Mouse (Mus musculus) midbrain, embryonic 15.5 days (tissue): ENCODE data around the gene Surf6. TPM values are rescaled to one million over a fixed set of nuclear protein-coding genes. Genes with fewer than 3 reads are reported as not detected.

ENCODE experiments used
- ATAC-seq: fragments of 200-750 bp; cut with Nextera tagmentation; replicated peaks from 2 replicates; pipeline ENCODE4 v1.8.0; 2017; ENCODE audit warnings: moderate TSS enrichment
- H3K27ac ChIP-seq: fragments of 300-500 bp; sonication (generic); 2 replicates; pipeline ENCODE4 v1.5.1; 2015; ENCODE audit warnings: mild to moderate bottlenecking, inconsistent platforms
- H3K27me3 ChIP-seq: fragments of 300-500 bp; sonication (generic); replicated peaks from 2 replicates; pipeline ENCODE4 v1.6.1; 2015; ENCODE audit warnings: inconsistent platforms
- H3K36me3 ChIP-seq: fragments of 300-500 bp; sonication (generic); replicated peaks from 2 replicates; pipeline ENCODE4 v1.6.1; 2015; ENCODE audit warnings: inconsistent platforms
- H3K4me1 ChIP-seq: fragments of 300-500 bp; sonication (generic); 2 replicates; pipeline ENCODE4 v1.6.1; 2015; ENCODE audit warnings: inconsistent platforms
- H3K4me2 ChIP-seq: fragments of 300-500 bp; sonication (generic); 2 replicates; pipeline ENCODE4 v1.6.1; 2015; ENCODE audit warnings: inconsistent platforms, mild to moderate bottlenecking, moderate library complexity
- H3K4me3 ChIP-seq: fragments of 300-500 bp; sonication (generic); 2 replicates; pipeline ENCODE4 v1.5.1; 2015; ENCODE audit warnings: mild to moderate bottlenecking, inconsistent platforms
- H3K9ac ChIP-seq: fragments of 300-500 bp; sonication (generic); 2 replicates; pipeline ENCODE4 v1.6.1; 2015; ENCODE audit warnings: mild to moderate bottlenecking, inconsistent platforms
- H3K9me3 ChIP-seq: fragments of 300-500 bp; sonication (generic); 2 replicates; pipeline ENCODE4 v1.6.1; 2016; ENCODE audit warnings: inconsistent platforms
- WGBS: fragments of 180-500 bp; shearing (Covaris S2); methylation state at CpG from one replicate; pipeline ENCODE4 v1.1.7; 2015; ENCODE audit warnings: mixed read lengths; 5-methylcytosine and 5-hydroxymethylcytosine counted together
- polyA plus RNA-seq: library from polyadenylated mRNA; unstranded; fragments of >200 nt; fragmentation: Nextera tagmentation; extraction: Ambion mirVana; gene quantifications from 2 replicates; pipeline ENCODE4 v1.2.1, GENCODE M21; 2015

Gene Surf6
- polyA plus RNA-seq, 1 experiment from 2014 or later, result 34.9 TPM

DNA sequence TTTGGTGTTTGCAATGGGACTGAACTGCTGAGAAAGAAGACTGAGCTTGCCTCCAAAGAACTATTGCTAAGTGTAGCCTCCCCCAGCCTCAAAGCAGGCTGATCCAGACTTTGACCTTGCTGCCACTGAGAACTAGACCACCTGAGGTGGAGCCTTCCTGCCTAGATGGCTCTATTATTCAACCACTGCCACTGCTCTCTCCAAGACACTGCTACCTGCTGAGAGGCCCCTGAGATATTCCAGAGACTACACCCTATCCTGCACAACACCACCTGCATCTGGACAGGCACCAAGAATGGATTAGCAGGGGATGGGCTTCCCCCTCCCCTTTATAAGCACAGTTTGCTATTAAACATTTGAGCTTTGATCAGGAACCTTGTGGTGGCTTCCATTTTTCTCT is 24.1 kb downstream of the Surf6 start:
- H3K27me3 ChIP-seq, result no peaks in the 10 kb centered on the region
- H3K9ac ChIP-seq, result no peak overlapping the region
- no peak overlapping the region for H3K27ac ChIP-seq
- H3K4me1 ChIP-seq, result no peaks in the 10 kb centered on the region
- H3K4me2 ChIP-seq, result no peak overlapping the region
- no peak overlapping the region for H3K4me3 ChIP-seq
- ATAC-seq, result no peak
- no peaks in the 10 kb centered on the region for H3K9me3 ChIP-seq
- H3K36me3 ChIP-seq, result no peaks in the 10 kb centered on the region

DNA sequence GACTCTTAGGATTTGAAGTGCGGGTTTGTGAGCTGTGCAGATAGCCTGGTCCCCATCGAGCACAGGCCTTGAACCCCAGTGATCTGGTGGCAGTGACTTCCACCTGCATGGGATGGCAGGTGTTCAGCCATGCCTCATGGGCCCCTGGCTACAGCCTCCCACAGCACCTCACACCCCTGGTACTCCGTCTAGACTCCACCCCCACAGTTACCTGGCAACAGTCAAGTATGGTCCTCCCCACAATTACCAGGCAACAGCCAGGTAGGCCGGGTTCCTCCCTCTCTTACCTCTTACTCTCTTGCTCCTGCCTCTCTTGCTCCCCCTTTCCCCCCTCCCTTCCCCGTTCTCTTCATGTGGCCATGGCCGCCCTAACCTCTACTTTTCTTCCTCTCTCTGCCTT is 32.0 kb downstream of the Surf6 start:
- H3K9ac ChIP-seq, result no peak overlapping the region
- no peak overlapping the region for H3K4me3 ChIP-seq
- no peak overlapping the region for H3K4me2 ChIP-seq
- H3K27me3 ChIP-seq, result no peaks in the 10 kb centered on the region
- H3K4me1 ChIP-seq, result no peaks in the 10 kb centered on the region
- ATAC-seq, result no peak
- no peaks in the 10 kb centered on the region for H3K9me3 ChIP-seq
- WGBS, result 62% methylated on average over 6 of the region's 6 CpGs
- H3K27ac ChIP-seq, result no peak overlapping the region
- H3K36me3 ChIP-seq, result no peaks in the 10 kb centered on the region

- Histone ChIP-seq H3K4me1 (no peaks in the 10 kb centered on the region), H3K27me3 (no peaks in the 10 kb centered on the region), H3K9me3 (no peaks in the 10 kb centered on the region), H3K36me3 (no peaks in the 10 kb centered on the region), H3K4me2 (no peak within 1 kb of the TSS), H3K4me3 (no peak within 1 kb of the TSS), H3K9ac (no peak within 1 kb of the TSS), H3K27ac (no peak within 1 kb of the TSS)
- WGBS, result 69% methylated on average over 3 of the region's 3 CpGs
- no peak for ATAC-seq
Measured at GRCm38 (mm10) chr2:26864879-26865278, 37.8 kb downstream of the Surf6 start, which contains the start of gene Abo. Gene Abo, minus strand, starts transcription at chr2:26864979.

- 72% methylated on average over 3 of the region's 3 CpGs for WGBS
- no peak overlapping the region for H3K27ac ChIP-seq
- H3K36me3 ChIP-seq, result no peaks in the 10 kb centered on the region
- no peak for ATAC-seq
- H3K4me2 ChIP-seq, result no peak overlapping the region
- H3K27me3 ChIP-seq, result no peaks in the 10 kb centered on the region
- H3K9ac ChIP-seq, result no peak overlapping the region
- no peaks in the 10 kb centered on the region for H3K4me1 ChIP-seq
- no peak overlapping the region for H3K4me3 ChIP-seq
- H3K9me3 ChIP-seq, result no peaks in the 10 kb centered on the region
Measured at GRCm38 (mm10) chr2:26862856-26863255, 39.8 kb downstream of the Surf6 start.

DNA sequence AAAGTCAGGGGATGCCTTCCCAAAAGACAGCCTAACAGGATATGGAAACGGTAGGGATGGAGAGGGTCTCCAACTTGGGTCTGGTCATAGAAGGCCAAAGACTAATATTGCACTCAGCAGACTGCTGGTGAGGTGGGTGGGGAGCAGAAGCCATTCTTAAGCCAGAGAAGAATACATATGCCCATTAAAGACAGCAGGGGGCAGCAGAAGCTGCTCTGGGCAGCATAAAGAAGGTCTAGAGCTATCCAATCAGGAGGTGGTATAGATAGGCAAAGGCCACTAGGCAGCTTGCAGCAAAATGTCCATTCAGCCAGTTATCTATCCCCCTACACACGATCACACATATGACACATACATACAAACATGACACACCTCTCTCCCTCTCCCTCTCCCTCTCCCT is 55.0 kb downstream of the Surf6 start:
- no peak overlapping the region for H3K4me3 ChIP-seq
- H3K36me3 ChIP-seq, result no peaks in the 10 kb centered on the region
- H3K9me3 ChIP-seq, result no peaks in the 10 kb centered on the region
- H3K9ac ChIP-seq, result no peak overlapping the region
- WGBS, result 48% methylated on average over 2 of the region's 2 CpGs
- no peak overlapping the region for H3K4me2 ChIP-seq
- no peaks in the 10 kb centered on the region for H3K27me3 ChIP-seq
- no peak for ATAC-seq
- H3K27ac ChIP-seq, result no peak overlapping the region
- H3K4me1 ChIP-seq, result no peaks in the 10 kb centered on the region

Other genes with a start within 250 kb of the Surf6 start
- gene Lcn4, start 231.6 kb downstream of the Surf6 start, polyA plus RNA-seq, result not detected in 2 replicates
- not detected in 2 replicates for gene Abo, start 37.9 kb downstream of the Surf6 start, polyA plus RNA-seq
- gene Med22, start 7.8 kb upstream of the Surf6 start, polyA plus RNA-seq, result 144 and 152 TPM in 2 replicates
- gene Rpl7a, start 7.9 kb upstream of the Surf6 start, polyA plus RNA-seq, result 421 and 428 TPM in 2 replicates
- gene Surf2, start 13.5 kb upstream of the Surf6 start, polyA plus RNA-seq, result 58.4 and 63.5 TPM in 2 replicates
- 83.4 and 85.4 TPM in 2 replicates for gene Surf1, start 13.7 kb upstream of the Surf6 start, polyA plus RNA-seq
- 107 and 110 TPM in 2 replicates for gene Surf4, start 31.0 kb upstream of the Surf6 start, polyA plus RNA-seq
- 0.13 and 0.54 TPM in 2 replicates for gene Stkld1, start 31.2 kb upstream of the Surf6 start, polyA plus RNA-seq
- gene Rexo4, start 61.5 kb upstream of the Surf6 start, polyA plus RNA-seq, result 36.8 and 38.8 TPM in 2 replicates
- gene Adamts13, start 70.5 kb upstream of the Surf6 start, polyA plus RNA-seq, result not detected in 2 replicates
- 123 and 126 TPM in 2 replicates for gene Cacfd1, start 107.0 kb upstream of the Surf6 start, polyA plus RNA-seq
- 9.0 and 9.3 TPM in 2 replicates for gene Slc2a6, start 125.1 kb upstream of the Surf6 start, polyA plus RNA-seq
- gene Mymk, start 169.3 kb upstream of the Surf6 start, polyA plus RNA-seq, result 0.14 TPM in 2 replicates
- gene Adamtsl2, start 176.5 kb upstream of the Surf6 start, polyA plus RNA-seq, result 9.7 and 10.1 TPM in 2 replicates
- gene Fam163b, start 239.6 kb upstream of the Surf6 start, polyA plus RNA-seq, result 4.7 and 5.4 TPM in 2 replicates